Mouse (Mus musculus): ENCODE measurements at regions not wholly inside any gene's neighbourhood (a gene's known extent, or its start where the extent isn't known, plus 50 kb on each side); places are given as distances from the start of the nearest gene placed in this dataset.

- DNase-seq, result no peak
Measured at GRCm38 (mm10) chr6:148599473-148599872, 155.3 kb upstream of the Tmtc1 start.

DNA sequence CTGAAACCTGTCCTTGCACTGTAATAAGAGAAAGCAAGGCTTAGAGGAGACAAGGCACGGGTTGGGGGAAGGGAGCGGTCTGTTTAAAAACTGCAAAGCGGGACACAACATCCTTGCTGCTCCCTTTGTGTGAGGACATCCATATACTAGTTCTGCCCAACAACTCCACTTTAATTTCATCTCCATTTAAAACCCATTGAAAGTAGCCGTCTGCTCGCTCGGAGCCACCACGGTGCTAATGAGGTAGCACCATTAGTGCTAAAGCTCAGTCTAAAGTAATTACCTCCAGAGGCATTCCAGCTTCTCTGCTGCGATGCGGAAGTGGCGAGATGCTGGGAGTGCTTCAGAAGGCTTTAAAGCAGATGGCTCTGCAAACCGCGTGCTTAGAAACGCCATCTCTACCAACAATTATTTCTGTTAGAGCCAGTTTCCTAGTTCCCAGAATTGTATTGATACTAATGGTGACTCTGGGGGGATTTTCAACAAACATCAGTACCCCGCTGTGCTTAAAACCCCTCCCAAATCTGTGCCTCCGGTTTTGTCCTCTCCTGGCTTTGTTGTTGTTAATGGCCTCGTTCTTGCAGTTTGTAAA is 154.7 kb upstream of the Tmtc1 start:
- peak in 1 of 2 experiments; percentile 7 for DNase-seq

DNA sequence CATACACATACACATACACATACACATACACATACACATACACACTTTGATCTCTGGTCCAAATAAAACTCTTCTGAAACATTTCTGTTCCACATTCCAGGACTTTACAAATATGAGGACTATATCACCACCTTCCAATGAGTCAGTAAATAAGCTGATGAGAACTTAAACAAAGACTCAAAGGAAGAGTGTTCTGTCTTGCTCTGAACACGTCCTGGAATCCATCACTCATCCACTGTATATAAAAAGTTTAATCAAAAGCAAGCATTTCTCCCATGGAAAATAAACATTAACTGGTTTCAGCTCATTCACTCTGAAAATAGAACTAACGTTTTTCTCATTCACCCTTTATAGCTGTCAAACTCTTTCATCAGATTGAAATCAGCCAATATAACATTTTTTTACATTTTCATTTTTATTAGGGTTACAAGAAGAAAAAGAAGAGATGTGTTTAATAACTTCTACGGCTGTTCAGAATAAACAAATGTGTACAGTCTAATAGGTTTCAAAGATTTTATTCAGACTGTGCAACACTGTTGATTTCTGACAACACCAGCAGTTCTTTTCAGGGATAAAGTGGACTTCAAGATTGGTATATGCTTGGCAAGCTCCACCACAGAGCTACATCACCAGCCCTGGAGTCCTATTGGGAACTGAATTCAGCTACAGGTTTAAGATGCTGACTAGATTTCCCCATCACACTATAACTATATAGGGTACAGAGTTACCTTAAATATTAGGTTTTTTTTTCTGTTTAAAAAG is 151.0 kb upstream of the Tmtc1 start:
- no peak for DNase-seq

DNA sequence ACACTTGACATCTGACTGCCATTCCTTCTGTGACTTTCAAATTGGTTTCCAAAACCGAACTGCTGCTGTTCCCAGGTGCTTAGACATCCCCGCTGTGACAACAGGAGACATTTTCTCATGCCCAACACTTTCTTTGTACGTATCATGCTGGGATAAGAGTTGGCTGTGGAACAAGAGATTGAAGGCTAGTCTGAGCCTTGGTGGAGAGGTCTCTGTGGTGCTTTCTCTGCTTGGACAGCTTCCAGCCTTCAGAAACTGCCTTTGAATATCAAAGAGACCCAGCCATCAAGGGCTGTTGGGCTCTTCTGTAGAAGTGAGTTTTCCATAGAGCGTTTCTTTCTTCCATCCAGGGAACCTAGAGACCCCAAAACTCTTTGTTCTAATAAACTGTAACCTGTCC is 144.8 kb upstream of the Tmtc1 start:
- DNase-seq, result peak; percentile 10 to 29

- no peak for DNase-seq
Measured at GRCm38 (mm10) chr6:148586439-148587321, 142.5 kb upstream of the Tmtc1 start.

GRCm38 (mm10) chr6:148584126-148584525 is 139.9 kb upstream of the Tmtc1 start:
- peak; percentile 46 to 66 for DNase-seq

- DNase-seq, result peak in 1 of 2 experiments; percentile 15
Measured at GRCm38 (mm10) chr6:148578281-148578680, 134.1 kb upstream of the Tmtc1 start.

- DNase-seq, result no peak
Measured at GRCm38 (mm10) chr6:148577663-148578062, 133.5 kb upstream of the Tmtc1 start.

GRCm38 (mm10) chr6:148574742-148575453 is 130.7 kb upstream of the Tmtc1 start:
- no peak for DNase-seq

- DNase-seq, result peak in 1 of 2 experiments; percentile 5
Measured at GRCm38 (mm10) chr6:148572201-148572600, 128.0 kb upstream of the Tmtc1 start.

DNA sequence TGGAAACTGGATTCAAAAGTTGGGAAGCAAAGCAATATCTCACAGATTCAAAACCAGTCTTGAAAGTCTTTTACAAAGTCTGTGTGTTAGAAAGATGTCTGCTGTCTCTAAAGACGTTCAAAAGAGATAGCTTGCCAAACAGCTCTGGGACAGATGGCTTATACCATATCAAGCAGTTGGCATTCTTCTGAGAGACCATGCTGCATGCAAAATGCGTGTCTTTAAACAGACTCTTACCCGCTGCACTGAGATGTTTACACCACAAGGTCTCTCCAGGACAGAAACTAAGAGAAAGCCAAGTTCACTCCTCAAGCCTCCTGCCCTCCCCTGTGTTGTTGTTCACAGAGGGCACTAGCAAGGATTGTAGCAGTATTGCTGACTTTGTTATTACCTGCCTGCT is 127.5 kb upstream of the Tmtc1 start:
- peak; percentile 8 to 20 for DNase-seq

DNA sequence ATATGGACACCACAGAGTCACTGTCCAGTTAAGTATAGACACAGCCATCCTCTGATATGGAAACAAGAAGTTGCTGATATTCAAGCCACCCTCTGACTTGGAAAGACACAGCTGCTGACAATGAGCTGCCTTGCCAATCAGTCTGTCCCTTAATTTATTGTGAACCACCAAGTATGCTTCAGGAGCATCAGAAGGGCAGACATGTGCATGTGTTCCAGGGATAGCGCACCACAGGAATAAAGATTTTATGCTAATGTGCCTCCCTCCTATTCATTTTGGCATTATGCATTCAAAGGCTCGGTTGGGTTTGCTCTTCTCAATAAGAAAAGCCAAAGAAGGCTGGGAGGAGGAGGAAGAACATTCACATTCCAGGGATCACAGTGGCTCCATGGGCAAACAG is 120.0 kb upstream of the Tmtc1 start:
- DNase-seq, result no peak

GRCm38 (mm10) chr6:148562206-148562708 is 118.1 kb upstream of the Tmtc1 start:
- DNase-seq, result no peak

GRCm38 (mm10) chr6:148556484-148556871 is 112.3 kb upstream of the Tmtc1 start:
- no peak for DNase-seq

- DNase-seq, result no peak
Measured at GRCm38 (mm10) chr6:148555651-148556483, 111.7 kb upstream of the Tmtc1 start.

- no peak for DNase-seq
Measured at GRCm38 (mm10) chr6:148554463-148554862, 110.3 kb upstream of the Tmtc1 start.

GRCm38 (mm10) chr6:148553616-148554015 is 109.4 kb upstream of the Tmtc1 start:
- no peak for DNase-seq

DNA sequence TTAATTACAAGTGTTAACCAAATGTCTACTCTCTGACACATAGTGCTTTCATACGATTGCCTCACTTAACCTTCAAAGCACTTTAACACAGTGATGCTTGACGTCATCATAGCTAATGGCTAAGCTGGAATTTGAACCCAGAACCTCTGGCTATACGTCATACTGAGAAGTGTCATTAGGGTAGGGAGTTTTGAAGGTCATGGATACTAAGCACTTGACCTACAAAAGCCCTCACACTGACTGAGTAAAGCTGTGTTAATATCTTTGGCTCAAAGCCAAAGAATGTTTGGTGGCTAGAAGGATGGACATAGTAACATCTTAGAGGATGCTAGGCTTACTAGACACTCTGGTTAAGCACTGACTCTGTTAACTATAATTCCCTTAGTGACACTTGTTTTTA is 106.9 kb upstream of the Tmtc1 start:
- no peak for DNase-seq

- DNase-seq, result no peak
Measured at GRCm38 (mm10) chr6:148548138-148548778, 104.1 kb upstream of the Tmtc1 start.

- DNase-seq, result no peak
Measured at GRCm38 (mm10) chr6:148543047-148543446, 98.9 kb upstream of the Tmtc1 start.

- DNase-seq, result no peak
Measured at GRCm38 (mm10) chr6:148541981-148542380, 97.8 kb upstream of the Tmtc1 start.

Data from cerebellum, postnatal 10 days (tissue).